Mouse (Mus musculus): ENCODE data around the gene Scn8a. TPM values are rescaled to one million over a fixed set of nuclear protein-coding genes. Genes with fewer than 3 reads are reported as not detected.

The Scn8a gene
- polyA plus RNA-seq, 1 experiment from 2014 or later, result 19.8 TPM

GRCm38 (mm10) chr15:101046527-101047193, 177.0 kb downstream of the Scn8a start:
- 1% methylated on average over 77 of the region's 77 CpGs for WGBS
- peak; percentile 23 for ATAC-seq (ENCODE audit: low FRiP score, low read depth)

GRCm38 (mm10) chr15:101047194-101047555, 177.5 kb downstream of the Scn8a start, which contains the start of gene Gm47841:
Gm47841 (minus strand) TSS chr15:101047397.
- WGBS, result 2% methylated on average over 23 of the region's 23 CpGs
- ATAC-seq (ENCODE audit: low FRiP score, low read depth), result peak; percentile 15; the same call in 1 of the 2 replicates

More at GRCm38 (mm10) chr15:101046527-101047193, 177.0 kb downstream of the Scn8a start:
- Histone ChIP-seq H3K36me3 (peaks cover 7% of the 10 kb centered on the region; the same call in 1 of the 2 replicates), H3K4me3 (peak overlapping the region; percentile 38), H3K4me1 (peaks cover 19% of the 10 kb centered on the region), H3K27me3 (replicated peaks) (peaks cover 60% of the 10 kb centered on the region), H3K27ac (no peak overlapping the region), H3K4me2 (replicated peaks) (peak overlapping the region; percentile 99), H3K9me3 (no peaks in the 10 kb centered on the region), H3K9ac (peak overlapping the region; percentile 65)

GRCm38 (mm10) chr15:101048338-101048896, 178.8 kb downstream of the Scn8a start:
- H3K4me1 ChIP-seq, result peaks cover 37% of the 10 kb centered on the region
- H3K9me3 ChIP-seq, result no peaks in the 10 kb centered on the region
- WGBS, result 50% methylated on average over 5 of the region's 5 CpGs
- H3K9ac ChIP-seq, result no peak overlapping the region
- no peak overlapping the region for H3K4me2 ChIP-seq (replicated peaks)
- H3K27ac ChIP-seq, result no peak overlapping the region
- H3K36me3 ChIP-seq, result peaks cover 10% of the 10 kb centered on the region; the same call in 1 of the 2 replicates
- peaks cover 74% of the 10 kb centered on the region for H3K27me3 ChIP-seq (replicated peaks)
- no peak overlapping the region for H3K4me3 ChIP-seq
- ATAC-seq (ENCODE audit: low FRiP score, low read depth), result no peak

More at GRCm38 (mm10) chr15:101047194-101047555, 177.5 kb downstream of the Scn8a start, which contains the start of gene Gm47841:
- Histone ChIP-seq H3K27ac (no peak within 1 kb of the TSS), H3K4me2 (replicated peaks) (peak within 1 kb of the TSS; percentile 99), H3K4me1 (peaks cover 24% of the 10 kb centered on the region), H3K4me3 (peak within 1 kb of the TSS; percentile 38), H3K9ac (peak within 1 kb of the TSS; percentile 65), H3K9me3 (no peaks in the 10 kb centered on the region), H3K36me3 (peaks cover 7% of the 10 kb centered on the region; the same call in 1 of the 2 replicates), H3K27me3 (replicated peaks) (peaks cover 62% of the 10 kb centered on the region)

- Histone ChIP-seq H3K4me3 (no peak overlapping the region), H3K4me1 (peaks cover 37% of the 10 kb centered on the region), H3K36me3 (peaks cover 10% of the 10 kb centered on the region; the same call in 1 of the 2 replicates), H3K27me3 (replicated peaks) (peaks cover 61% of the 10 kb centered on the region), H3K27ac (no peak overlapping the region), H3K4me2 (replicated peaks) (peak overlapping the region; percentile 59; the same call in 1 of the 2 replicates), H3K9ac (no peak overlapping the region), H3K9me3 (no peaks in the 10 kb centered on the region)
- ATAC-seq (ENCODE audit: low FRiP score, low read depth), result no peak
- WGBS, result 26% methylated on average over 10 of the region's 10 CpGs
Measured at GRCm38 (mm10) chr15:101051869-101052268, 182.2 kb downstream of the Scn8a start.

- peaks cover 52% of the 10 kb centered on the region for H3K27me3 ChIP-seq (replicated peaks)
- peak overlapping the region; percentile 34 for H3K4me3 ChIP-seq
- 7% methylated on average over 119 of the region's 120 CpGs for WGBS
- H3K4me2 ChIP-seq (replicated peaks), result peak overlapping the region; percentile 59
- peaks cover 30% of the 10 kb centered on the region for H3K4me1 ChIP-seq
- no peak overlapping the region for H3K27ac ChIP-seq
- peaks cover 10% of the 10 kb centered on the region; the same call in 1 of the 2 replicates for H3K36me3 ChIP-seq
- no peak for ATAC-seq (ENCODE audit: low FRiP score, low read depth)
- H3K9ac ChIP-seq, result peak overlapping the region; percentile 51
- no peaks in the 10 kb centered on the region for H3K9me3 ChIP-seq
Measured at GRCm38 (mm10) chr15:101052560-101053501, 183.2 kb downstream of the Scn8a start.

- Histone ChIP-seq H3K4me2 (replicated peaks) (peak overlapping the region; percentile 59), H3K9me3 (no peaks in the 10 kb centered on the region), H3K9ac (peak overlapping the region; percentile 51), H3K27me3 (replicated peaks) (peaks cover 43% of the 10 kb centered on the region), H3K4me1 (peaks cover 31% of the 10 kb centered on the region), H3K4me3 (peak overlapping the region; percentile 34), H3K36me3 (peaks cover 10% of the 10 kb centered on the region; the same call in 1 of the 2 replicates), H3K27ac (no peak overlapping the region)
- ATAC-seq (ENCODE audit: low FRiP score, low read depth), result no peak
- WGBS, result 10% methylated on average over 52 of the region's 65 CpGs
Measured at GRCm38 (mm10) chr15:101053832-101054459, 184.3 kb downstream of the Scn8a start.

GRCm38 (mm10) chr15:101054541-101054940, 184.9 kb downstream of the Scn8a start:
- Histone ChIP-seq H3K27me3 (replicated peaks) (peaks cover 41% of the 10 kb centered on the region), H3K4me2 (replicated peaks) (peak overlapping the region; percentile 59; the same call in 1 of the 2 replicates), H3K27ac (no peak overlapping the region), H3K36me3 (peaks cover 7% of the 10 kb centered on the region; the same call in 1 of the 2 replicates), H3K9me3 (no peaks in the 10 kb centered on the region), H3K4me1 (peaks cover 37% of the 10 kb centered on the region), H3K9ac (no peak overlapping the region), H3K4me3 (peak overlapping the region; percentile 34; the same call in 1 of the 2 replicates)
- WGBS, result 73% methylated on average over 10 of the region's 10 CpGs
- ATAC-seq (ENCODE audit: low FRiP score, low read depth), result no peak

- Histone ChIP-seq H3K4me2 (replicated peaks) (no peak overlapping the region), H3K9ac (no peak overlapping the region), H3K4me3 (no peak overlapping the region), H3K4me1 (peaks cover 48% of the 10 kb centered on the region), H3K27me3 (replicated peaks) (peaks cover 36% of the 10 kb centered on the region), H3K36me3 (peaks cover 3% of the 10 kb centered on the region; the same call in 1 of the 2 replicates), H3K9me3 (no peaks in the 10 kb centered on the region), H3K27ac (no peak overlapping the region)
- WGBS, result 38% methylated on average over 10 of the region's 10 CpGs
- ATAC-seq (ENCODE audit: low FRiP score, low read depth), result peak; percentile 52; the same call in 1 of the 2 replicates
Measured at GRCm38 (mm10) chr15:101056225-101056624, 186.6 kb downstream of the Scn8a start.

- Histone ChIP-seq H3K36me3 (no peaks in the 10 kb centered on the region; the same call in 1 of the 2 replicates), H3K27me3 (replicated peaks) (peaks cover 9% of the 10 kb centered on the region; the same call in 1 of the 2 replicates), H3K9ac (0 out of 2 replicates have a peak overlapping the region, but pooled peaks have one; percentile 8), H3K4me2 (replicated peaks) (no peak overlapping the region; the same call in 1 of the 2 replicates), H3K4me3 (no peak overlapping the region), H3K4me1 (peaks cover 41% of the 10 kb centered on the region), H3K9me3 (no peaks in the 10 kb centered on the region), H3K27ac (peak overlapping the region; percentile 20; the same call in 1 of the 2 replicates)
- 26% methylated on average over 9 of the region's 9 CpGs for WGBS
- ATAC-seq (ENCODE audit: low FRiP score, low read depth), result peak; percentile 38; the same call in 1 of the 2 replicates
Measured at GRCm38 (mm10) chr15:101059570-101060279, 190.1 kb downstream of the Scn8a start.

- H3K36me3 ChIP-seq, result no peaks in the 10 kb centered on the region; the same call in 1 of the 2 replicates
- H3K4me2 ChIP-seq (replicated peaks), result no peak overlapping the region; the same call in 1 of the 2 replicates
- peak overlapping the region; percentile 20; the same call in 1 of the 2 replicates for H3K27ac ChIP-seq
- H3K4me3 ChIP-seq, result no peak overlapping the region
- 0 out of 2 replicates have a peak overlapping the region, but pooled peaks have one; percentile 8 for H3K9ac ChIP-seq
- ATAC-seq (ENCODE audit: low FRiP score, low read depth), result no peak
- no peaks in the 10 kb centered on the region for H3K9me3 ChIP-seq
- H3K4me1 ChIP-seq, result peaks cover 48% of the 10 kb centered on the region
- WGBS, result 39% methylated on average over 11 of the region's 11 CpGs
- peaks cover 5% of the 10 kb centered on the region; the same call in 1 of the 2 replicates for H3K27me3 ChIP-seq (replicated peaks)
Measured at GRCm38 (mm10) chr15:101060280-101060852, 190.7 kb downstream of the Scn8a start.
